Mouse (Mus musculus) monocyte, adult 5-6 weeks (primary cell): ENCODE data around the gene Smpd4. TPM values are rescaled to one million over a fixed set of nuclear protein-coding genes. Genes with fewer than 3 reads are reported as not detected.
A peak's percentile ranks its signal among the peaks of the same experiment; 100 is the strongest.

ENCODE experiments used
- ATAC-seq: fragments of 153-309, 156-312 bp; replicated peaks from 2 replicates; pipeline ENCODE4 v1.8.0; 2017; ENCODE audit warnings: mild to moderate bottlenecking; ENCODE audit not compliant: low TSS enrichment, insufficient number of reproducible peaks, severe bottlenecking, poor library complexity, low FRiP score
- total RNA-seq: library from RNA; stranded (forward); fragments of 200-1000, 200-491, 200-594 nt; gene quantifications from 3 replicates; pipeline ENCODE4 v1.2.3, GENCODE M21; 2017

Smpd4 gene
- total RNA-seq, 1 experiment from 2014 or later = 10.3 TPM

DNA sequence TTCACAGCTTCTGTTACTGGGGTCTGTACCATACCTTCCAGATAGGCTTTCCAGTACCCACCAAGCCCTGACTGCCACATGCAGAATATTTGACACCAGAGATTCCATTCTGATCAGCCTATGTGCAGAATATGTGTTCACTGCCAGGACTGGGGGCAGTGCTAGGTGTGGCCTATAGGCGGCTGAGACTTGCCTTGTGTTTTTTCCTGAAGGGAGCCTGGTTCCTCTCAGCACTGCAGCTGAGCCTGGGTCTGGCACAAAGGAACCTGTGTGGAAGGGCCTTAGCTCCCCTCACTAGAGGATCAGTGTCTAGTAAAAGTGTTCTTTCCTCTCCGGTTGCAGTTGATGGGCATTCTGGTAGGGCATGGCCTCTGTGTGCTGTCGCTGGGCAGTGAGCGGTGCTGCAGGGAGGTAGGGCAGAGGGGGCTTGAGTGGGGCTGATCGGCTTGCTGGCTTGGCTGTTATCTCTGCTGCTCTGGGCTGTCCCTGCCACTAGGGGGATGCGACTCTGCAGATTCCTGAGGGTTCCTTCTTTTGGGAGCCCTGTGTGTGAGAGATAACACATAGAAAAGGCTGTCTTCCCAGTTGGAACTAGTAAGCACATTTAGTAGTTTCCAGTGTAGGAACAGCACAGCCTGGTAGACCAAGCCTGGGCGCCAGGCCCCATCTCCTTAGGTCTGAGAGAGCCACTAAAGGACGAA lies 14.5 kb downstream of the Smpd4 start:
- ATAC-seq = no peak

DNA sequence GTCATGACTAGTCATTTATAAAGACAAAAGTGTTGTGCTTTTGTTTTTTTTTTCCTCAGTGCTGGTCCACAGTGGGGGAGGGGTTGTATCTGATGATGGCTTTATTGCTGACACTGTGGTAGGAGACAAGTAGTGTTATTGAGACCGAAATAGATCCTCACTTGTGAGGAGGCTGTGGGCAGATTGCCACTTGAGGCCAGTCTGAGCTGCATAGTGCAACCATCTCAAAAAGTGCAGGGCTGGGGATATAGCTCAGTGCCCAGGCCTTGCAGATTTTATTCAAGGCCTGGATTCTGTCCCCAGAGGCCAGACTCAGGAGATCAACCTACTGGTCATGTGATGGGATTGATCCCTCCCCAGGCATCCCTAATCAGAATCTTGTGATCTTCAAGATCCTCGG lies 17.8 kb downstream of the Smpd4 start:
- no peak for ATAC-seq

DNA sequence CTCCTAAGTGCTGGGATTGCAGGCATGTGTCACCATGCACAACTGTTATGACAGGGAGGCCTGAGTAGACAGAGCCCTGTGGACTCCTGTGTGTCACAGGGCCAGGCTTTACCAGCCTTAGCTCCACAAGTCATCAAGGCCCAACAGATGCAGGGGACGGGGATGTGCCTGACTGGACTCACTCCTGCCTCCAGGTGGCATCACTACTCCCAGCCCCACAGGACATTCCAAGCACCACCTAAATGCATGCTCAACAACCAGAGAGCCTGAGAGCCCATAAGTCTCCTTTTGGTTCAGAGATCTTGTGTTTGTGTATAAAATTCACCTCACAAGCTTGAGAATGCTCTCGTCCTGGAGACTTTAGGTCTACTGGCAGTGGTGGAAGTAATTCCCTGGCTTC lies 18.5 kb downstream of the Smpd4 start:
- no peak for ATAC-seq

DNA sequence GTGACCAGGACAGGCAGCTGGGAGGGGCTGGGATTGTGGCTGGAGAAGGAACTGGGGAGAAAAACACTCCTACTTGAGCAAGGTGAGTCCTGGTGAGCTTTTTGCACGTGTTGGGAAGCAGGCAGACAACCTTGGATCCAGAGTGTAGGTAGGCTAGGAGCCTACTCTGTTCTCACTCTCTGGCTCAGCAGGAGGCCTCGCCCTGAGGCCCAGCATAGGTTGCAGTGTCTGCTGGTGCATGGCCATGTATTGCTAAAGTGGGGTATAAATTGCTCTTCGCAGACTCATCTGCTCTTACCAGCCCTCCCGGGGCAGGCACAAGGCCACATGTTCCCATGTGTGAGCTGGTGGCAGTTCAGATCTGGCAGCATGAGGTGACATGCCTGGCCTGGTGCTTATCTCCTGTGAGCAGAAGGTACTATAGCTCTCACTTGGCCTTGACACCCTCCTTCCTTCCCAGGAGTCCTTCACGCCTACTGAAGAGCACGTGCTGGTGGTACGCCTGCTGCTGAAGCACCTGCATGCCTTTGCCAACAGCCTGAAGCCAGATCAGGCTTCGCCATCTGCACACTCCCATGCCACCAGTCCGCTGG lies 19.0 kb downstream of the Smpd4 start:
- ATAC-seq = no peak

DNA sequence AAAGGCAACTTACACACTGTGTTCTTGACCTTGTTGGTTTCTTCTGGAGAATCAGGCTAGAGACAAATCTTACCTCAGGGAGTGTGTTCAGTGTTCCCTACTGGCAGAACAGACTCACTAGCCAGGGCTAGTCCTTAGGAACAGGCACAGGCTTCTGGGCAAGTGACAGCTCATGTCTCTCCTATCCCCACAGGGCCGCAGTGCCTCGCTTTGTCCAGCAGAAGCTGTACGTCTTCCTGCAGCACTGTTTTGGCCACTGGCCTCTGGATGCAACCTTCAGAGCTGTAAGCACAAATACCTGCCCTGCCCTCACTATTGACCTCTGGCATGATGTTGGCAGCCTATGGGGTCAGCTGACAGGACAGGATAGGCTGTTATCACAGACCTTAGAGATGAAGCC lies 19.9 kb downstream of the Smpd4 start:
- no peak for ATAC-seq

- no peak for ATAC-seq
Measured at GRCm38 (mm10) chr16:17639951-17640350, 20.8 kb downstream of the Smpd4 start.

DNA sequence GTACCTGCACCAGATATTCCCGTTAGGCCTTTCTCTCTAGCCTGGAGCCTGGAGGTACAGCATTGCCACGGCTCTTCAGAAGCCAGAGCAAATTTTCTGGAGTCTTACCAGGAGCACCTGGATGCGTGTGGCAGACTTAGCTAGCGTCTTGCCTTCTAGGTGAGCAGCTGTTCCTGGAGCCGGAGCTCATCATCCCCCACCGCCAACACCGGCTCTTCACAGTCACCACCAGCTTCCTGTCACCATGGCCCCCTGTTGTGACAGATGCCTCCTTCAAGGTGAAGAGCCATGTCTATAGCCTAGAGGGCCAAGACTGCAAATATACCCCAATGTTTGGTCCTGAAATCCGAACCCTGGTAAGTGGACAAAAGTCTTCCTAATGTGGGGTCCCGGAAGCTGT lies 21.6 kb downstream of the Smpd4 start:
- ATAC-seq = no peak

DNA sequence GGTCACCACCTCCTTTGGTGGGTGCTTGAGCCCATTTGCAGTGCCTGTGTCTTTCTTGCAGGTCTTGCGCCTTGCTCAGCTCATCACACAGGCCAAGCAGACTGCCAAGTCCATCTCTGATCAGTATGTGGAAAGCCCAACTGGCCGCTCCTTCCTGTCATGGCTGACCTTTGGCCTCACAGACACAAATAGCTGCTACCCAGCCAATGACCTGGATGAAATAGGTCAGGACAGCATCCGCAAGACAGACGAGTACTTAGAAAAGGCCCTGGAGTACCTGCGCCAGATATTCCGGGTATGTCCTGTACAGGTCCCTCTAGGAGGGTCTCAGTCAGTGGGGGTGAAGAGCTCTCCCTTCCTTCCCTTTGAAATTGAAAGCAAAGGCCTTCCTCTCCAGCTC lies 22.1 kb downstream of the Smpd4 start:
- ATAC-seq = no peak

- ATAC-seq = no peak
Measured at GRCm38 (mm10) chr16:17642311-17642710, 23.2 kb downstream of the Smpd4 start.

DNA sequence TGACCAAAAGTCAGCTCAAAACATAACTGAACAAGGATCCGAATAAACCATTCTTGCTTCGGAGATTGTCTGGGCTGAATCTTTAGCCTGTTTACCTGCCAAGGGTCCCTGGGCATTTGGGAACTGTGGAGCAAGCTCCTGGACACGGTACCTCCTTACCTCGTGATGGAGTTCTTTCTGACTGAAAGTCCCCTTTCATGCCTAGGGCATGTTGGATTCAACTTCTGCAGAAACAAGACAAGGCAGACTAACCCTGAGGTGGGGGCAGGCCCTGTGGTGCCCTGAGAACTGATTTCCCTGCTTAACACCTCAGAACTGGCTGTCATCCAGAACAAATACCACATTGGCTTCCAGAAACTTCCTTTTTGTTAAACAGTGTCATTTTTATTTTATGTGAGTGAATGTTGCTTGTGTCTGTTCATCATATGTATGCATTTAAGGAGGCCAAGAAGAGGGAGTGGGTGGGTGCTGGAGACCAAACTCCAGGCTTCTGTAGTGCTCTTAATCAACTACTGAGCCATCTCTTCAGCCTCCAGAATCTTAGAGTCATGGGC lies 24.4 kb downstream of the Smpd4 start:
- no peak for ATAC-seq

GRCm38 (mm10) chr16:17646310-17647114 lies 27.4 kb downstream of the Smpd4 start, which contains the start of gene Ccdc74a:
TSS of gene Ccdc74a (plus strand) at chr16:17646470.
- peak; percentile 42 for ATAC-seq

GRCm38 (mm10) chr16:17647156-17647555 lies 28.0 kb downstream of the Smpd4 start:
- ATAC-seq = no peak

DNA sequence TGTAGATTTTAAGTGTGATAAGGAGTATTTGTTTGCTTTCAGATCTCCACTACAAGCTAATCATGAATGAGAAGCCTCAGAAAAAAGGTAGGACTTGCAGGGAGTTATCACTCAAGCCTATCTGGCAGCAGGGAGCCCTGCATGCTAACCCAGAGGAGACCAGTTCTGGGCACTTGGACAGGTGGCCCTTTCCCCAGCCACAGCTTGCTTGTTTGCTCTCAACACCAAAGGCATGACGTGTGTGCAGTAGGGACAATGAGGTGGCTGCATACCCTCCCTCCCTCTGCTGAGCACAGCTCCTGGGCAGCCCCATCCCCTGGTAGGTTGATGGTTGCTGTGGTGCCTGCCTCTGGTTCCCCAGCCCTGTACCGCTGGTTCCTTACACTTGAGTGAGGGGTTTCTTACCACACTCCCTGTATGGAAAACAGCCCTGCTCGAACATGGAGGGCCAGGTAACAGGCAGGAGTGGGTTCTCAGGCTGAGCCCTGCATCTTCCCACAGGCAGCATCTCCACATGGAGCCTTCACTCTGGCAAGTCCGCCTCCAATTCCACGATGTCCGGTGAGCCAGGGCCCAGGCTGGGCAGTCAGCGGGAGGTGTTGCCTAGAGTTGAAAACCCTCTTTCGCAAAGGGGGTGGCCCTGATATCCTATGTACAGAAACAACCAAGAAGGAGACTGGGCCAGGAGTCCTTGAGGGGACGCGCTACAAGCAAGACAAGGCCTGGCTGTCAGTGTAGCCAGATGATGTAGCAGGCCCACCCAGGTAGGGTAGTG lies 28.6 kb downstream of the Smpd4 start:
- no peak for ATAC-seq

DNA sequence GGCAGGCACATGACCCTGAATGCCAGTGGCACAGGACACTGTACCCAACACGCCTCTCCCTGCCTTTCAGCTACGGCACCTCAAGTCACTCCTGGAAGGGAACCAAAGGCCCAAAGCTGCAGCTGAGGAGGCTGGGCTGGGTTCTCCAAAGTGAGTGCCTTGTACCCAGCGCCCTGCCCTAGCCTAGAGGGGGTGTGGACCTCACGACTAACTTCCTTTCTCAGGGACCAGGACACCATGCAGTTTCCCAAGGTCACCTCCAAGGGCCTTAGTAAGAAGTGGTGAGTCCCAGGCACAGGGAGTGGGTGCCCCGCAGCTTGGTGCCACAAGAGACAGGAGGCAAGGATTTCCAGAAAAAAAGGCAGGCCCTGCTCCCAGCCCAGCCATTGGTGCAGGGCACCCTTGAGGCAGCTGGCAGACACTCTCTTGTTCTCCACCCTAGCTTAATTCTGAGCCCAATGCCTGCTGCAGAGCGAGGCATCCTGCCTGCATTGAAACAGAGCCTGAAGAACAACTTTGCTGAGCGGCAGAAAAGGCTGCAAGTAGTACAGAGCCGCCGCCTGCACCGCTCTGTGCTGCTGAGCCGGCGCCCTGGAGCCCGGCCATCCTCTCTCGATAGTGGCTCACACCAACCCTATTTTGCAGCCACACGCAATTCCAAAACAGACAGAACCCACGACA lies 30.9 kb downstream of the Smpd4 start:
- ATAC-seq = no peak

- ATAC-seq = no peak
Measured at GRCm38 (mm10) chr16:17650711-17651110, 31.6 kb downstream of the Smpd4 start.

- ATAC-seq = no peak
Measured at GRCm38 (mm10) chr16:17652607-17653006, 33.5 kb downstream of the Smpd4 start.

DNA sequence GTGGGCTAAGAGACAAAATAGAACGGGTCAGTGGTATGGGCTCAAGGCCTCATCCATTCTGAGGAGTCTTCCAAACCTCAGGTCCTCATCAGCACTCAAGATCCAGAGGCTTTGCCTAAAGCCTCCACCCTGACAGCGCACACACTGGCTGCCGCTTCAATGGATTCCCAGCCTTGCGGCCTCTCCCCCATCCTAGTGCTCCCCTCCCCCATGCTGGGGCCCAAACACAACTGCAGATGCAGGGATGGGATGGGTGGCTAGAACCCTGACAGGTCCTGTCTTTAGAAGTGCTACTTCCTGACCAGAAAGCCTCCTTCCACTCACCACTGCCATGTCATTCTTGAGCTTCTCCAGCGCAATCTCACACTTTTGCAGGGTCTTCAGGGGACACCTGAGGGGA lies 34.4 kb downstream of the Smpd4 start:
- ATAC-seq = no peak

GRCm38 (mm10) chr16:17654188-17654795 lies 35.1 kb downstream of the Smpd4 start:
- no peak for ATAC-seq
